Mouse (Mus musculus): ENCODE measurements at regions not wholly inside any gene's neighbourhood (a gene's known extent, or its start where the extent isn't known, plus 50 kb on each side); places are given as distances from the start of the nearest gene placed in this dataset.

DNA sequence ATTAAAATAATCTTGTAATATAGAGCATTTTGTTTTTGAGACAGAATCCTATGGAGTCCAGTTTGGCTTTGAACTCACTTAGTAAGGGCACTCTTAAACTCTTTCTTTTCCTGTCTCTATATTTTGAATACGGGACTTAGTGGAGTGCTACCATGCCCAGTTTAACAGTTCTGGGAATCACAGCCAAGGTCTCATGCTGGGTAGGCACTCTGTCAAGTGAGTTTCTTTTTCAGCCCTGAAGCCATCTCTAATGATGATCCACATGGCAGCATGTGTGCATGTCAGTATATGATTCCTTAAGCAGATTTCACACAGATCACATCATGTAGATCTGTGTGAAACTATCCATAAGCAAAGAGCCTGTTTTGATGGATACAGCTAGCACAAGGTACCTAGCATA, 113.6 kb upstream of the Rnd3 start:
- no peak for TF ChIP-seq CTCF (IDR thresholded peaks at IDR 0.05)
- no peak for TF ChIP-seq POLR2A (IDR thresholded peaks at IDR 0.05; ENCODE audit: insufficient read depth, low read depth, low read length)

All from heart, adult 2 months (tissue).